Mouse (Mus musculus) erythroblast, embryonic 14.5 days (primary cell): ENCODE data around the gene A730071L15Rik.

Experiments used
- GATA1 ChIP-seq: IDR thresholded peaks from 2 replicates; pipeline ENCODE4 v1.6.1; 2012; ENCODE audit warnings: low read length, inconsistent platforms, mixed read lengths
- TAL1 ChIP-seq: IDR thresholded peaks from 3 replicates; pipeline ENCODE4 v1.6.1; 2012; ENCODE audit warnings: low read length, inconsistent platforms, mixed read lengths

GRCm38 (mm10) chr11:6180811-6181399 lies 18.9 kb upstream of the A730071L15Rik start:
- TF ChIP-seq GATA1, result no peak
- TF ChIP-seq TAL1, result no peak
